Mouse (Mus musculus) brain, embryonic 14.5 days (tissue): ENCODE data around the gene Tinf2.

ENCODE experiments used
- CTCF ChIP-seq: fragments of 200-500 bp; IDR thresholded peaks from 2 replicates; pipeline ENCODE4 v1.5.1; 2012; ENCODE audit warnings: inconsistent platforms, mild to moderate bottlenecking, moderate library complexity, borderline replicate concordance; ENCODE audit not compliant: insufficient read depth, insufficient read length; ENCODE audit errors: extremely low read depth
- POLR2A ChIP-seq: fragments of 200-500 bp; IDR thresholded peaks from 2 replicates; pipeline ENCODE4 v1.6.1; 2012; ENCODE audit warnings: mild to moderate bottlenecking, inconsistent platforms, borderline replicate concordance; ENCODE audit not compliant: poor library complexity, insufficient read depth, insufficient read length, severe bottlenecking; ENCODE audit errors: extremely low read depth

DNA sequence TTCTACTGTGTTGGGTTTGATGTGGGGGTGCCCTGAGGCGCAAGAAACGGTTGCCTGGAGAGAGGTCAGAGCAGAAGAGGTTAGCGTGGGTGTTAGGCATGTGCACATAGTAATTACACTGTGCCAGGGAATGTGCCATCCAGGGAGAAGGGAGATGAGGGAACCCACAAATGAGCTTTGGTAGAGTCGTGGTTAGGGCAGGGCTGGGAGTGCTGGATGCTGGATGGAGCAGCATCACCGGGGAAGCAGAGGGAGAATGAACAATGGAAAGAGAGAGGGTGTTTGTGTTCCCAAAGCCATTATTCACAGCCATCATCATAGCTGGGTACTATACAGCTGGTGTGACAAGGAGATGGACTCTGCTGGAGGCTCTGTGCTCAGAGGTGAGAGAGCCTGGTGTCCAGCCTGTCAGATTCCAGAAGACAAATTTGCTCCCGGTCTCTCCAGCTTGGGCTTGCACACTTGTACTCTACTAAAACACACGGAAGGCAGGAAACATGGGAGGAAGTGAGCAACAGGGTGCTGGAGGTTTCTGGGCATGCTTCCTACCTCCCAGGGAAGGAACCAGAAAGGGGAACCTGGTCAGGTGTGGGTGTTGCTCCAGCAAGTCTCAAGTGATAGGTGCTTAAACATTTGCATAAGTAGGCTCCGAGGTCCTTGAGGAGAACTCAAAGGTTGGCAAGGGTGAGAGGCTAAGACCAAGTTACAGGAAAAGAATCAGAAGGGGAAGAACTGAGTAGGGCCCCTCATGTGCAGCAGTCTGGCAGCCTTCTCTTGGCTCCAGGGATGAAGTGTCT, 46.5 kb upstream of the Tinf2 start:
- TF ChIP-seq CTCF = no peak
- TF ChIP-seq POLR2A = no peak
